Mouse (Mus musculus) CD4-positive, CD25-positive, alpha-beta regulatory T cell, adult 4 months (primary cell): ENCODE data around the gene Sh3bgrl2. TPM values are rescaled to one million over a fixed set of nuclear protein-coding genes. Genes with fewer than 3 reads are reported as not detected.

Source experiments
- ATAC-seq: one replicate; pipeline ENCODE4 v1.8.0; 2017
- polyA plus RNA-seq, 2 experiments: library from polyadenylated mRNA; unstranded; fragments of 100-300 nt; shearing (Covaris generic); gene quantifications; one replicate each; pipeline ENCODE4 v1.2.1; 2017

Gene Sh3bgrl2
- polyA plus RNA-seq, 2 experiments from 2014 or later: 20.8 to 22.4 TPM

- ATAC-seq: no peak
Measured at GRCm38 (mm10) chr9:83631920-83632319, 83.8 kb downstream of the Sh3bgrl2 start.

- ATAC-seq: no peak
Measured at GRCm38 (mm10) chr9:83634703-83635102, 86.6 kb downstream of the Sh3bgrl2 start.

GRCm38 (mm10) chr9:83635997-83636396 lies 87.9 kb downstream of the Sh3bgrl2 start:
- ATAC-seq: no peak

GRCm38 (mm10) chr9:83643139-83643538 lies 95.0 kb downstream of the Sh3bgrl2 start:
- ATAC-seq: no peak

- ATAC-seq: no peak
Measured at GRCm38 (mm10) chr9:83643833-83644232, 95.7 kb downstream of the Sh3bgrl2 start.

GRCm38 (mm10) chr9:83646215-83646614 lies 98.1 kb downstream of the Sh3bgrl2 start:
- no peak for ATAC-seq

- ATAC-seq: no peak
Measured at GRCm38 (mm10) chr9:83646691-83647090, 98.6 kb downstream of the Sh3bgrl2 start.

- no peak for ATAC-seq
Measured at GRCm38 (mm10) chr9:83647919-83648705, 100.0 kb downstream of the Sh3bgrl2 start.

- ATAC-seq: no peak
Measured at GRCm38 (mm10) chr9:83648733-83649132, 100.6 kb downstream of the Sh3bgrl2 start.

GRCm38 (mm10) chr9:83652015-83652414 lies 103.9 kb downstream of the Sh3bgrl2 start:
- no peak for ATAC-seq

- peak; percentile 84 for ATAC-seq
Measured at GRCm38 (mm10) chr9:83652590-83653172, 104.6 kb downstream of the Sh3bgrl2 start.

GRCm38 (mm10) chr9:83654601-83655000 lies 106.5 kb downstream of the Sh3bgrl2 start:
- ATAC-seq: no peak

GRCm38 (mm10) chr9:83656960-83657651 lies 109.0 kb downstream of the Sh3bgrl2 start:
- no peak for ATAC-seq

GRCm38 (mm10) chr9:83657652-83658002 lies 109.5 kb downstream of the Sh3bgrl2 start:
- ATAC-seq: no peak

GRCm38 (mm10) chr9:83659081-83659480 lies 111.0 kb downstream of the Sh3bgrl2 start:
- no peak for ATAC-seq

- ATAC-seq: no peak
Measured at GRCm38 (mm10) chr9:83661811-83662210, 113.7 kb downstream of the Sh3bgrl2 start.

GRCm38 (mm10) chr9:83663981-83664897 lies 116.1 kb downstream of the Sh3bgrl2 start:
- ATAC-seq: no peak

GRCm38 (mm10) chr9:83664951-83665350 lies 116.8 kb downstream of the Sh3bgrl2 start:
- ATAC-seq: no peak

- ATAC-seq: no peak
Measured at GRCm38 (mm10) chr9:83667031-83667430, 118.9 kb downstream of the Sh3bgrl2 start.

- no peak for ATAC-seq
Measured at GRCm38 (mm10) chr9:83679626-83680025, 131.5 kb downstream of the Sh3bgrl2 start.

- ATAC-seq: no peak
Measured at GRCm38 (mm10) chr9:83681661-83682655, 133.8 kb downstream of the Sh3bgrl2 start.
